Mouse (Mus musculus) bone marrow macrophage, adult 2 months (primary cell): ENCODE measurements around the gene Tnf.

Source experiments
- CTCF ChIP-seq: IDR thresholded peaks from 2 replicates; pipeline ENCODE4 v1.5.1; 2012; ENCODE audit warnings: low read depth, mild to moderate bottlenecking, low read length, moderate library complexity
- POLR2A ChIP-seq: IDR thresholded peaks from 2 replicates; pipeline ENCODE4 v1.6.1; 2012; ENCODE audit warnings: mild to moderate bottlenecking, low read depth, low read length, borderline replicate concordance

- TF ChIP-seq CTCF, result no peak
- no peak for TF ChIP-seq POLR2A
Observed at GRCm38 (mm10) chr17:35186681-35187080, 15.1 kb downstream of the Tnf start.
